ENCODE assay signal across 16 mouse cellular contexts in genomic region chr5:33881118-33881517, GRCm38 (mm10).
"Had no signal": no experiment of that assay in that cellular context is flagged by ENCODE, and none has a peak within 500 bp of the region (broad histone marks: within the 10 kb centered on the region; RNA-seq: fewer than 3 reads in every experiment).

No protein-coding gene starts in this region.

- H3K9me3 ChIP-seq: lung, embryonic 15.5 days; megakaryocyte, embryonic 14.5 days; midbrain, embryonic 13.5 days; midbrain, embryonic 15.5 days; neural tube, embryonic 12.5 days had no signal

- H3K27me3 ChIP-seq: lung, embryonic 15.5 days; megakaryocyte, embryonic 14.5 days; midbrain, embryonic 13.5 days; midbrain, embryonic 15.5 days; neural tube, embryonic 12.5 days had no signal

- DNase-seq: liver, postnatal 0 days; lung, adult 2 months; lung, postnatal 14 days; lung, postnatal 36 days; right cerebral cortex, postnatal 14 days; thymus, adult 18-20 months; thymus, postnatal 14 days; thymus, postnatal 36 days had no signal

- H3K27ac ChIP-seq: lung, embryonic 15.5 days; macrophage; midbrain, embryonic 13.5 days; midbrain, embryonic 15.5 days; neural tube, embryonic 12.5 days had no signal

- H3K4me1 ChIP-seq: lung, embryonic 15.5 days; midbrain, embryonic 13.5 days; midbrain, embryonic 15.5 days; neural tube, embryonic 12.5 days had no signal

- H3K4me3 ChIP-seq: lung, embryonic 15.5 days; megakaryocyte, embryonic 14.5 days; midbrain, embryonic 13.5 days; midbrain, embryonic 15.5 days; neural tube, embryonic 12.5 days had no signal

- H3K9ac ChIP-seq: liver, postnatal 0 days; lung, embryonic 15.5 days; midbrain, embryonic 13.5 days; midbrain, embryonic 15.5 days; neural tube, embryonic 12.5 days had no signal

- ATAC-seq: liver, postnatal 0 days; lung, postnatal 0 days; midbrain, embryonic 13.5 days; midbrain, embryonic 15.5 days had no signal

- H3K4me2 ChIP-seq: lung, embryonic 15.5 days; midbrain, embryonic 11.5 days; midbrain, embryonic 13.5 days; midbrain, embryonic 15.5 days; neural tube, embryonic 12.5 days had no signal
